Mouse (Mus musculus) forebrain, embryonic 12.5 days (tissue): ENCODE measurements around the gene Olfr313. TPM values are rescaled to one million over a fixed set of nuclear protein-coding genes. Genes with fewer than 3 reads are reported as not detected.
"Not testable (repeated sequence)": the region's sequence is repeated elsewhere in the genome, so short reads cannot be mapped to it uniquely, and the experiment has no call there.

Source experiments
- ATAC-seq: fragments of 200-750 bp; cut with Nextera tagmentation; 2 replicates; pipeline ENCODE4 v1.8.0; 2017; ENCODE audit warnings: moderate TSS enrichment; ENCODE audit not compliant: low FRiP score
- H3K27ac ChIP-seq: fragments of 300-500 bp; sonication (generic); 2 replicates; pipeline ENCODE4 v1.5.1; 2016; ENCODE audit warnings: mild to moderate bottlenecking
- H3K27me3 ChIP-seq: fragments of 300-500 bp; sonication (generic); 2 replicates; pipeline ENCODE4 v1.6.1; 2016; ENCODE audit warnings: mild to moderate bottlenecking
- H3K36me3 ChIP-seq: fragments of 300-500 bp; sonication (generic); replicated peaks from 2 replicates; pipeline ENCODE4 v1.6.1; 2016; ENCODE audit warnings: mild to moderate bottlenecking
- H3K4me1 ChIP-seq: fragments of 300-500 bp; sonication (generic); 2 replicates; pipeline ENCODE4 v1.6.1; 2016
- H3K4me2 ChIP-seq: fragments of 300-500 bp; sonication (generic); 2 replicates; pipeline ENCODE4 v1.6.1; 2016; ENCODE audit warnings: mild to moderate bottlenecking, moderate library complexity
- H3K4me3 ChIP-seq: fragments of 300-500 bp; sonication (generic); replicated peaks from 2 replicates; pipeline ENCODE4 v1.5.1; 2016; ENCODE audit warnings: mild to moderate bottlenecking
- H3K9ac ChIP-seq: fragments of 300-500 bp; sonication (generic); 2 replicates; pipeline ENCODE4 v1.6.1; 2016; ENCODE audit warnings: mild to moderate bottlenecking
- H3K9me3 ChIP-seq: fragments of 300-500 bp; sonication (generic); 2 replicates; pipeline ENCODE4 v1.6.1; 2016
- WGBS: fragments of 180-500 bp; shearing (Covaris S2); methylation state at CpG from one replicate; pipeline ENCODE4 v1.1.7; 2016; 5-methylcytosine and 5-hydroxymethylcytosine counted together
- polyA plus RNA-seq: library from polyadenylated mRNA; unstranded; fragments of >200 nt; fragmentation: Nextera tagmentation; extraction: Ambion mirVana; gene quantifications from 2 replicates; pipeline ENCODE4 v1.2.1, GENCODE M21; 2016

Olfr313 gene
- polyA plus RNA-seq, 1 experiment from 2014 or later, result not detected

GRCm38 (mm10) chr11:58801558-58802228, 13.1 kb upstream of the Olfr313 start, which contains the start of gene Fam183b:
Fam183b (minus strand) TSS chr11:58801960.
- no peak within 1 kb of the TSS for H3K27ac ChIP-seq
- peak within 1 kb of the TSS; percentile 36 for H3K4me2 ChIP-seq
- no peaks in the 10 kb centered on the region for H3K9me3 ChIP-seq
- WGBS, result 31% methylated on average over 14 of the region's 14 CpGs
- no peaks in the 10 kb centered on the region for H3K36me3 ChIP-seq
- no peak within 1 kb of the TSS for H3K9ac ChIP-seq
- peaks cover 15% of the 10 kb centered on the region for H3K4me1 ChIP-seq
- ATAC-seq, result 0 out of 2 replicates have a peak, but pooled peaks have one; percentile 53
- H3K27me3 ChIP-seq, result no peaks in the 10 kb centered on the region
- no peak within 1 kb of the TSS for H3K4me3 ChIP-seq

- no peaks in the 10 kb centered on the region for H3K27me3 ChIP-seq
- no peak overlapping the region for H3K4me2 ChIP-seq
- H3K9me3 ChIP-seq, result no peaks in the 10 kb centered on the region
- ATAC-seq, result no peak
- no peaks in the 10 kb centered on the region for H3K36me3 ChIP-seq
- no peak overlapping the region for H3K4me3 ChIP-seq
- no peak overlapping the region for H3K9ac ChIP-seq
- 82% methylated on average over 4 of the region's 4 CpGs for whole genome bisulfite sequencing
- peaks cover 15% of the 10 kb centered on the region for H3K4me1 ChIP-seq
- H3K27ac ChIP-seq, result no peak overlapping the region
Observed at GRCm38 (mm10) chr11:58803871-58804270, 10.9 kb upstream of the Olfr313 start.

GRCm38 (mm10) chr11:58804393-58804792, 10.4 kb upstream of the Olfr313 start:
- H3K27ac ChIP-seq, result no peak overlapping the region
- peaks cover 15% of the 10 kb centered on the region for H3K4me1 ChIP-seq
- H3K36me3 ChIP-seq, result no peaks in the 10 kb centered on the region
- no peaks in the 10 kb centered on the region for H3K27me3 ChIP-seq
- no peak overlapping the region for H3K9ac ChIP-seq
- no peak overlapping the region for H3K4me3 ChIP-seq
- 79% methylated on average over 2 of the region's 2 CpGs for WGBS
- ATAC-seq, result no peak
- no peak overlapping the region for H3K4me2 ChIP-seq
- no peaks in the 10 kb centered on the region for H3K9me3 ChIP-seq

- Histone ChIP-seq H3K4me2 (no peak overlapping the region), H3K9me3 (no peaks in the 10 kb centered on the region), H3K4me1 (no peaks in the 10 kb centered on the region), H3K27me3 (no peaks in the 10 kb centered on the region), H3K9ac (no peak overlapping the region), H3K36me3 (no peaks in the 10 kb centered on the region), H3K4me3 (no peak overlapping the region), H3K27ac (no peak overlapping the region)
- WGBS, result 3% methylated on average over 1 of the region's 1 CpGs
- ATAC-seq, result no peak
Observed at GRCm38 (mm10) chr11:58812001-58812400, 2.8 kb upstream of the Olfr313 start.

- Histone ChIP-seq H3K27ac (no peak overlapping the region), H3K9me3 (no peaks in the 10 kb centered on the region), H3K4me2 (no peak overlapping the region), H3K36me3 (no peaks in the 10 kb centered on the region), H3K27me3 (no peaks in the 10 kb centered on the region), H3K4me1 (no peaks in the 10 kb centered on the region), H3K9ac (no peak overlapping the region), H3K4me3 (no peak overlapping the region)
- ATAC-seq, result no peak
- 94% methylated on average over 1 of the region's 1 CpGs for WGBS
Observed at GRCm38 (mm10) chr11:58815676-58816075, 876 bp downstream of the Olfr313 start.

GRCm38 (mm10) chr11:58828937-58829336, 14.1 kb downstream of the Olfr313 start, which contains the start of gene Olfr312:
Olfr312 (plus strand) TSS chr11:58829237.
- not testable (repeated sequence) for H3K27ac ChIP-seq, H3K36me3 ChIP-seq, H3K9me3 ChIP-seq, H3K4me2 ChIP-seq, H3K27me3 ChIP-seq, H3K4me1 ChIP-seq, ATAC-seq, H3K4me3 ChIP-seq, H3K9ac ChIP-seq

- H3K36me3 ChIP-seq, result no peaks in the 10 kb centered on the region
Observed at GRCm38 (mm10) chr11:58829764-58830163, 15.0 kb downstream of the Olfr313 start.

GRCm38 (mm10) chr11:58832541-58832940, 17.7 kb downstream of the Olfr313 start:
- 78% methylated on average over 3 of the region's 3 CpGs for WGBS
- H3K36me3 ChIP-seq, H3K4me1 ChIP-seq: not testable (repeated sequence)

More at GRCm38 (mm10) chr11:58829764-58830163, 15.0 kb downstream of the Olfr313 start:
- no peaks in the 10 kb centered on the region for H3K27me3 ChIP-seq
- H3K4me2 ChIP-seq, result no peak overlapping the region
- no peak overlapping the region for H3K4me3 ChIP-seq
- WGBS, result 89% methylated on average over 3 of the region's 3 CpGs
- no peaks in the 10 kb centered on the region for H3K9me3 ChIP-seq
- H3K4me1 ChIP-seq, result no peaks in the 10 kb centered on the region
- H3K9ac ChIP-seq, result no peak overlapping the region
- H3K27ac ChIP-seq, result no peak overlapping the region
- no peak for ATAC-seq

GRCm38 (mm10) chr11:58838951-58839350, 24.2 kb downstream of the Olfr313 start, which contains the start of gene Olfr311:
Olfr311 (plus strand) TSS chr11:58839251.
- H3K36me3 ChIP-seq, H3K27me3 ChIP-seq, H3K9me3 ChIP-seq, H3K27ac ChIP-seq, H3K9ac ChIP-seq, H3K4me2 ChIP-seq, ATAC-seq, H3K4me3 ChIP-seq, H3K4me1 ChIP-seq: not testable (repeated sequence)

More at GRCm38 (mm10) chr11:58832541-58832940, 17.7 kb downstream of the Olfr313 start:
- H3K9me3 ChIP-seq, H3K27ac ChIP-seq, H3K4me3 ChIP-seq, ATAC-seq, H3K27me3 ChIP-seq, H3K4me2 ChIP-seq, H3K9ac ChIP-seq: not testable (repeated sequence)

GRCm38 (mm10) chr11:58846919-58847461, 32.2 kb downstream of the Olfr313 start, which contains the start of gene Gm12258:
Gm12258 (plus strand) TSS chr11:58847158.
- peak within 1 kb of the TSS; percentile 87 for H3K4me2 ChIP-seq
- H3K4me3 ChIP-seq, result peak within 1 kb of the TSS; percentile 82
- H3K27ac ChIP-seq, result peak within 1 kb of the TSS; percentile 74
- H3K4me1 ChIP-seq, result peaks cover 9% of the 10 kb centered on the region
- ATAC-seq, result peak; percentile 100
- no peaks in the 10 kb centered on the region for H3K9me3 ChIP-seq
- H3K27me3 ChIP-seq, result no peaks in the 10 kb centered on the region
- WGBS, result under 1% methylated on average over 24 of the region's 24 CpGs
- H3K9ac ChIP-seq, result peak within 1 kb of the TSS; percentile 81
- H3K36me3 ChIP-seq, result peaks cover 24% of the 10 kb centered on the region

GRCm38 (mm10) chr11:58847636-58848035, 32.8 kb downstream of the Olfr313 start:
- Histone ChIP-seq H3K4me3 (peak overlapping the region; percentile 82), H3K27me3 (no peaks in the 10 kb centered on the region), H3K9me3 (no peaks in the 10 kb centered on the region), H3K9ac (peak overlapping the region; percentile 81), H3K4me2 (peak overlapping the region; percentile 87), H3K36me3 (peaks cover 27% of the 10 kb centered on the region), H3K27ac (no peak overlapping the region), H3K4me1 (peaks cover 9% of the 10 kb centered on the region)
- ATAC-seq, result no peak
- WGBS, result 51% methylated on average over 9 of the region's 9 CpGs

- peaks cover 9% of the 10 kb centered on the region for H3K4me1 ChIP-seq
- no peak overlapping the region for H3K4me3 ChIP-seq
- H3K4me2 ChIP-seq, result no peak overlapping the region
- no peak for ATAC-seq
- peaks cover 40% of the 10 kb centered on the region for H3K36me3 ChIP-seq
- no peak overlapping the region for H3K9ac ChIP-seq
- no peak overlapping the region for H3K27ac ChIP-seq
- 67% methylated on average over 2 of the region's 2 CpGs for whole genome bisulfite sequencing
- no peaks in the 10 kb centered on the region for H3K27me3 ChIP-seq
- H3K9me3 ChIP-seq, result no peaks in the 10 kb centered on the region
Observed at GRCm38 (mm10) chr11:58849731-58850130, 34.9 kb downstream of the Olfr313 start.

GRCm38 (mm10) chr11:58860744-58861143, 45.9 kb downstream of the Olfr313 start:
- no peak for ATAC-seq
- H3K9me3 ChIP-seq, result peaks cover 10% of the 10 kb centered on the region; the same call in 1 of the 2 replicates
- H3K4me1 ChIP-seq, result no peaks in the 10 kb centered on the region
- H3K27me3 ChIP-seq, result no peaks in the 10 kb centered on the region
- H3K36me3 ChIP-seq, result peaks cover 53% of the 10 kb centered on the region
- H3K4me3 ChIP-seq, result no peak overlapping the region
- H3K9ac ChIP-seq, result no peak overlapping the region
- 93% methylated on average over 8 of the region's 8 CpGs for WGBS
- no peak overlapping the region for H3K27ac ChIP-seq
- no peak overlapping the region for H3K4me2 ChIP-seq
